Mouse (Mus musculus): ENCODE data around the gene Cldn13.

Gene Cldn13

GRCm38 (mm10) chr5:134892717-134893116, 22.6 kb downstream of the Cldn13 start:
- no peak for DNase-seq (ENCODE audit: low spot score in 2 of 2)

- no peak for DNase-seq (ENCODE audit: low spot score in 2 of 2)
Measured at GRCm38 (mm10) chr5:134891552-134891951, 23.8 kb downstream of the Cldn13 start.

GRCm38 (mm10) chr5:134890601-134891054, 24.7 kb downstream of the Cldn13 start:
- no peak for DNase-seq (ENCODE audit: low spot score in 2 of 2)

- DNase-seq (ENCODE audit: low spot score in 2 of 2): no peak
Measured at GRCm38 (mm10) chr5:134888505-134888904, 26.8 kb downstream of the Cldn13 start.

GRCm38 (mm10) chr5:134887447-134888335, 27.6 kb downstream of the Cldn13 start:
- no peak for DNase-seq (ENCODE audit: low spot score in 2 of 2)

GRCm38 (mm10) chr5:134883077-134883476, 32.2 kb downstream of the Cldn13 start:
- DNase-seq (ENCODE audit: low spot score in 2 of 2): no peak

GRCm38 (mm10) chr5:134876801-134877200, 38.5 kb downstream of the Cldn13 start:
- no peak for DNase-seq (ENCODE audit: low spot score in 2 of 2)

GRCm38 (mm10) chr5:134875245-134875644, 40.1 kb downstream of the Cldn13 start:
- DNase-seq (ENCODE audit: low spot score in 2 of 2): no peak

- DNase-seq (ENCODE audit: low spot score in 2 of 2): no peak
Measured at GRCm38 (mm10) chr5:134873956-134874879, 41.1 kb downstream of the Cldn13 start.

- no peak for DNase-seq (ENCODE audit: low spot score in 2 of 2)
Measured at GRCm38 (mm10) chr5:134873034-134873433, 42.3 kb downstream of the Cldn13 start.

- DNase-seq (ENCODE audit: low spot score in 2 of 2): no peak
Measured at GRCm38 (mm10) chr5:134872597-134872996, 42.7 kb downstream of the Cldn13 start.

GRCm38 (mm10) chr5:134868506-134868905, 46.8 kb downstream of the Cldn13 start:
- no peak for DNase-seq (ENCODE audit: low spot score in 2 of 2)

GRCm38 (mm10) chr5:134867320-134868144, 47.8 kb downstream of the Cldn13 start:
- DNase-seq (ENCODE audit: low spot score in 2 of 2): no peak

- no peak for DNase-seq (ENCODE audit: low spot score in 2 of 2)
Measured at GRCm38 (mm10) chr5:134865158-134865557, 50.2 kb downstream of the Cldn13 start.
